Mouse (Mus musculus): ENCODE data around the gene Sirt2.

Gene Sirt2

GRCm38 (mm10) chr7:28812436-28812835 is 45.9 kb downstream of the Sirt2 start:
- intact Hi-C loops (cut with DNase I): no loop called here

GRCm38 (mm10) chr7:28812949-28813348 is 46.4 kb downstream of the Sirt2 start:
- intact Hi-C loops (cut with DNase I): no loop called here

GRCm38 (mm10) chr7:28814306-28815034 is 47.9 kb downstream of the Sirt2 start:
- intact Hi-C loops (cut with DNase I): no loop called here

- intact Hi-C loops (cut with DNase I): no loop called here
These were observed 48.7 kb downstream of the Sirt2 start for GRCm38 (mm10) chr7:28815230-28815629.

DNA sequence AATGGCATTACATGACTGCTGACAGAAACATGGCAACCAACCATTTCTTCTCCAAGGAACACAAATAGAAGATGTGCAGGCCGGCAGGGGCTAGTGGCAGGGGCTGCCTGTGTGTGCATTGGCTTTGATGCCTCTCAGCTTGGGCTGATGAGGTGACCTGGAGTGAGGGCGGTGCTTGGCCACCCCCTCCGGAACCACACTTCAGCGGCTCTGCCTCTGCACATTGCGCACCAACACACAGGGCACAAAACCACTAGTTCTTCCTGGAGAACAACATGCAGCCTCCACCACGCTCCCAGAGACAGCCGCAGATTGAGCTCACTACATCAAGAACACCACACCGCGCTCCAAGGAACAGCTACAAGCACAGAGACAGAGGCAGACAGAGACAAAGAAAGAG is 49.7 kb downstream of the Sirt2 start:
- intact Hi-C loops (cut with DNase I): no loop called here

DNA sequence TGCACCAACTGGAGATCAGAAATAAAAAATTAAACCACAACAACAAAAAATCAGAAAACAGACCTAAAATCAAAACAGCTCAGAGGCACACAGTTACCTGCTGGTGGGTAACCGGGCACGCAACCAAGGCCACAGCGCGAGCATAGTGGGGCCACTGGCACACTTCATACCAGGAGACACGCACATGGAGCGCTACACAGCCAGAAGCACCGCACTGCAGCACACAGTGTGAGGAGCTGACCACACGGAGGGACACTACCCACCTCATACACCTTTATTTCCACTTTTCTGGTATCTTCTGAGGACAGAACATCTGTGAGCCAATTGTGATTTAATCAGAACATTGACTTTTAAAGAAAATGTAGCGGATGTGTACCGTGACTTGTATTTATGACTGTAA is 50.4 kb downstream of the Sirt2 start:
- intact Hi-C loops (cut with DNase I): no loop called here

GRCm38 (mm10) chr7:28817524-28817923 is 51.0 kb downstream of the Sirt2 start:
- intact Hi-C loops (cut with DNase I): no loop called here

DNA sequence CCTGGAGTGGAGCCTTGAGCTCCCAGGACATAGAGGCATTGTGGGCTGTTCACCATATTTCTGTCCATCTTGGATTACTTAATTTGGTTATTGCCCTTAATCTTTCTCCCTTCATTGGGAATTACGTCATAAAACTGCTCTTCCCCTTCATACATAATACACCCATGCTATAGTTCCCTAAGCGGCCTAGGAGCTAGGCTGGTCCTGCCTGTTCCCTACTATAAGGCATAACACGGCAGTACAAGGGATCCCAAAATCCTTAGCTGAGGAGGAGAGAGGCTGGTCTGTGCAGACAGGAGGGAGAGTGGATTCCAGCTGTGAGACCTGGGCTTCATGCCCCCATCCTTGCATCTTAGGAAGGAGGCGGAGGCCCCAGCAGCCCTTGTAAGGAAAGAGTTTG is 51.4 kb downstream of the Sirt2 start:
- intact Hi-C loops (cut with DNase I): no loop called here

GRCm38 (mm10) chr7:28818436-28818835 is 51.9 kb downstream of the Sirt2 start:
- intact Hi-C loops (cut with DNase I): no loop called here

GRCm38 (mm10) chr7:28818861-28819452 is 52.4 kb downstream of the Sirt2 start:
- intact Hi-C loops (cut with DNase I): no loop called here

GRCm38 (mm10) chr7:28819571-28819970 is 53.0 kb downstream of the Sirt2 start:
- intact Hi-C loops (cut with DNase I): no loop called here

- intact Hi-C loops (cut with DNase I): no loop called here
These were observed 54.1 kb downstream of the Sirt2 start for GRCm38 (mm10) chr7:28820358-28821260.

GRCm38 (mm10) chr7:28821261-28821831 is 54.8 kb downstream of the Sirt2 start:
- intact Hi-C loops (cut with DNase I): no loop called here

DNA sequence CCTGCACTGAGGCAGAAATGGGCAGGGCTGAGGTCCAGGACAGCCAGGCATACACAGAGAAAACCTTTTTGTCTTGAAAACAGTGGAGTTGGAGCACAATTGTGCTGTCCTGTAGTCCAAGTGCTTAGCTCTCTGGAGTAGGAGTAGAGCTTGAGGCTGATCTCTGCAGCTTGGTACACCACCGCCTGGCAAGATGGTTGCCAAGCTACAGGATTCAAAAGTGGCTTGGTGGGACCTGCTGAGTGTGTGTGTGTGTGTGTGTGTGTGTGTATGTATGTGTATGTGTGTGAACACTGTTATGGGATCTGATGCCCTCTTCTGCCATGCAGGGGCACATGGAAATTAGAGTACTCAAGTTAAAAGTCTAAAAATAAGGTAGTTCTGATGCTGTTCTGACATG is 56.0 kb downstream of the Sirt2 start:
- intact Hi-C loops (cut with DNase I): no loop called here

DNA sequence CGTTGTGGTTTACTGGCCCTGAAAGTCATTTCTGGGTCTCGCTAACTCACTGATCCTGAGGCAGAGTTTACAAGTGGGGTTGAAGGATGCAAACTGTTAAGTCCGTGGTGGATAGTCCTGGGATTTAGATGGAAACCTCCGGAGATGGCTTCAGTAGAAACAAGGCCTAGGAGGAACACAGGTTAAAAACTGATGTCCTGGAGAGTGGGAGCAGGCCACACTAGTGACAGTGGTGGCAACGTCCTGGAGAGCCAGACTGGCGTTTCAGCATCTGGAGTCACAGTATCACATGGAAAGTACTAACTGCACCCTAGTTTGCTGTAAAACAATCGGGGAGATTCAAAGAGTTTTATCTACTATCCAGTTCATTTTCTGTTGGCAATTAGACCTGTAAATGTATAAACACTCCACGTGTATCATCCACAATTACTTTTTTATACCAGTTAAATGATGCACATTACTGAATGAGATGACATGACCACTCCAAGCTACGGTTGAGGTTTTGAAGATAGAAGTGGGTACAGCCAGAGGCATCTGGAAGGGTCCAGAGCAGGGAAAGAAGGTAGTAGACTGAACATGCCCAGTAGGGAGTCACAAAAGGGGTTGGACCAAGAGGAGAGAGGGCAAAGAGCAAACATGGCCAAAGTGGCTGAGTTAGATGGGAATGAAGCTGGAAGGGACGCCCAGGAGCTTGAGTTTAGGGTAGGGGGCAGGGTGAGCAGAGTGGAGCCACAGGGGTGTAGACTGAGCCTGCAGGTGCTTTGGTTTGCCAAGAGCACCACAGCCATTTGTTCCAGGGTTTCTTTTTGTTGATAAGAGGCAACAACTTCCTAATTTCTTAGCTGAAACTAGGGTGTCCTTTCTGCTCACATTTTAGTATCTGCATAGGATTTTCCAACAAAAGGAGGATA is 56.7 kb downstream of the Sirt2 start:
- intact Hi-C loops (cut with DNase I): no loop called here

GRCm38 (mm10) chr7:28823932-28824331 is 57.4 kb downstream of the Sirt2 start:
- intact Hi-C loops (cut with DNase I): no loop called here

DNA sequence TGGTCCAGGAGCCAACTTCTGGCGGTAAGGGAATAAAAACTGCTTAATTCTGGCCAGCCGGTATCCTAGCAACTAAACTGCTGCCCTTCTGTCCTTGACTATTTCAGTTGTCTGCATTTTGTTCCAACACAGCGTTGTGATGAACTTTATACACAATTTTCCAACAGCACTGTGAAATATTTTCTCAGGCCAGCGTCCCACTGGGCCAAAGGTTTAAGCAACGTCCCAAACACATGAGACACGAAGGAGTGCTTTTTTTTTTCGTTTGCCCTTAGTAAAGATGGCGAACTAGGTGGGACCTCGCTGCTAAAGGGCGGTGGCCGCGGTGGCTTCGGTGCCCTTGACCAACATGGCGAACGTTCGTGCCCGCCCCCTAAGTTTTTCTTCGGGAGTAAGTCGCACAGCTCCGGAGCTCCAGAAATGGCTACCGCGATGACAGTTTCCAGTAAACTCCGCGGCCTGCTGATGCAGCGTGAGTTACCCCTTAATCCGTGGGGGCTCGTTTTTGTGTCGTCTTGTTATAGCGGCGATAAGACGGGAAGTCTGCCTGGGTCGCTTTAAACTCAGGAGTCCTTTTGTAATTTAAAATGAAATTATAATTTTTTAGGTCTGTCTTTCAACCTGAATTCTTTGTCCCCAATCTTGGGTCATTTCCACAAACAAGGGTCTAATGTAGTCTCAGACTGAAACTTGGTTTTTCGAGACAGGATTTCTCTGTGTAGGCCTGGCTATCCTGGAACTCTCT is 58.6 kb downstream of the Sirt2 start, which contains the start of gene Ech1:
TSS of gene Ech1 (plus strand) at position 277 of the 745 bp plus-strand sequence.
- intact Hi-C loops (cut with DNase I): no loop called here

GRCm38 (mm10) chr7:28825686-28826401 is 59.3 kb downstream of the Sirt2 start:
- intact Hi-C loops (cut with DNase I): no loop called here

DNA sequence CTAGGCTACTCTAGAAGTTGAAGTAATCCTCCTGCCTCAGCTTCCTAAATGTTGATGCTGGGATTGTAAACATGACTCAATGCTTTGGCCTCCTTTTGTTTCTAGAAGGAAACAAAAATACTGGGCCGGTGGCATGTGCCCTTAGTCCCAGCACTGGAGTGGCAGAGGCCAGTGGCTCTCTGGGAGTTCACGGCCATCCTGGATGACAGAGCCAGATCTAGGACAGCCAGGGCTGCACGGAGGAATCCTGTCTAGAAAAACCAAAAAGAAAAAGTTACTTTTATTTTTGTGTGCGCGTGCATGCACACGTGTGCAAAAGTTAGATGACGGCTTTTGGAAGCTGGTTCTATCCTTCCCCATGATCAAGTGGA is 59.9 kb downstream of the Sirt2 start:
- intact Hi-C loops (cut with DNase I): no loop called here
